Mouse (Mus musculus) liver, embryonic 11.5 days (tissue): ENCODE results near the gene Glis2. TPM values are rescaled to one million over a fixed set of nuclear protein-coding genes. Genes with fewer than 3 reads are reported as not detected.
A peak's percentile ranks its signal among the peaks of the same experiment; 100 is the strongest.

Experiments
- ATAC-seq: fragments of 200-750 bp; cut with Nextera tagmentation; replicated peaks from 2 replicates; pipeline ENCODE4 v1.8.0; 2017; ENCODE audit warnings: moderate number of reproducible peaks, mild to moderate bottlenecking, moderate TSS enrichment, moderate library complexity; ENCODE audit not compliant: low FRiP score
- DNase-seq: peaks from one replicate; pipeline ENCODE4 v3.0.0-alpha.2; 2017; ENCODE audit warnings: low spot score
- H3K27ac ChIP-seq: fragments of 300-500 bp; sonication (generic); 2 replicates; pipeline ENCODE4 v1.5.1; 2014; ENCODE audit warnings: mild to moderate bottlenecking, low read depth, low read length, control low read depth
- H3K27me3 ChIP-seq: fragments of 300-500 bp; sonication (generic); replicated peaks from 2 replicates; pipeline ENCODE4 v1.6.1; 2014; ENCODE audit warnings: low read length, mixed read lengths; ENCODE audit not compliant: control insufficient read depth, insufficient read depth
- H3K36me3 ChIP-seq: fragments of 300-500 bp; sonication (generic); 2 replicates; pipeline ENCODE4 v1.6.1; 2014; ENCODE audit warnings: mild to moderate bottlenecking, low read length, moderate library complexity, mixed read lengths; ENCODE audit not compliant: control insufficient read depth, insufficient read depth
- H3K4me1 ChIP-seq: fragments of 300-500 bp; sonication (generic); replicated peaks from 2 replicates; pipeline ENCODE4 v1.6.1; 2014; ENCODE audit warnings: low read length, mixed read lengths; ENCODE audit not compliant: control insufficient read depth, insufficient read depth
- H3K4me2 ChIP-seq: fragments of 300-500 bp; sonication (generic); 2 replicates; pipeline ENCODE4 v1.6.1; 2014; ENCODE audit warnings: mild to moderate bottlenecking, control low read depth, moderate library complexity
- H3K4me3 ChIP-seq: fragments of 300-500 bp; sonication (generic); 2 replicates; pipeline ENCODE4 v1.5.1; 2014; ENCODE audit warnings: low read depth, low read length, control low read depth
- H3K9ac ChIP-seq: fragments of 300-500 bp; sonication (generic); 2 replicates; pipeline ENCODE4 v1.6.1; 2014; ENCODE audit warnings: low read depth, low read length, control low read depth
- H3K9me3 ChIP-seq: fragments of 300-500 bp; sonication (generic); 2 replicates; pipeline ENCODE4 v1.6.1; 2016; ENCODE audit warnings: low read length, inconsistent platforms, mixed read lengths; ENCODE audit not compliant: control insufficient read depth
- WGBS: fragments of 180-500 bp; shearing (Covaris S2); extraction: QIAGEN DNeasy Blood & Tissue Kit; methylation state at CpG from one replicate; pipeline ENCODE4 v1.1.7; 2014; 5-methylcytosine and 5-hydroxymethylcytosine counted together
- polyA plus RNA-seq: library from polyadenylated mRNA; unstranded; fragments of >200 nt; fragmentation: Nextera tagmentation; extraction: Ambion mirVana; gene quantifications from 2 replicates; pipeline ENCODE4 v1.2.1, GENCODE M21; 2014

The Glis2 gene
- polyA plus RNA-seq, 1 experiment from 2014 or later, result 10.8 TPM

GRCm38 (mm10) chr16:4586531-4587123, 7.9 kb upstream of the Glis2 start:
- under 1% methylated on average over 42 of the region's 43 CpGs for WGBS
- no peaks in the 10 kb centered on the region for H3K27me3 ChIP-seq

GRCm38 (mm10) chr16:4587516-4588210, 6.8 kb upstream of the Glis2 start:
- peaks cover 6% of the 10 kb centered on the region; the same call in 1 of the 2 replicates for H3K36me3 ChIP-seq
- peaks cover 30% of the 10 kb centered on the region for H3K4me1 ChIP-seq
- 74% methylated on average over 5 of the region's 5 CpGs for WGBS
- peak overlapping the region; percentile 81; the same call in 1 of the 2 replicates for H3K27ac ChIP-seq
- peak overlapping the region; percentile 75 for H3K9ac ChIP-seq
- H3K9me3 ChIP-seq, result no peaks in the 10 kb centered on the region
- no peak for ATAC-seq
- DNase-seq, result no peak
- no peaks in the 10 kb centered on the region for H3K27me3 ChIP-seq
- H3K4me3 ChIP-seq, result no peak overlapping the region
- peak overlapping the region; percentile 68; the same call in 1 of the 2 replicates for H3K4me2 ChIP-seq

More at GRCm38 (mm10) chr16:4586531-4587123, 7.9 kb upstream of the Glis2 start:
- H3K27ac ChIP-seq, result peak overlapping the region; percentile 81
- no peaks in the 10 kb centered on the region for H3K9me3 ChIP-seq
- peak overlapping the region; percentile 39 for H3K4me3 ChIP-seq
- peaks cover 6% of the 10 kb centered on the region; the same call in 1 of the 2 replicates for H3K36me3 ChIP-seq
- H3K4me1 ChIP-seq, result peaks cover 30% of the 10 kb centered on the region
- peak overlapping the region; percentile 68 for H3K4me2 ChIP-seq
- peak; percentile 92 for DNase-seq
- H3K9ac ChIP-seq, result peak overlapping the region; percentile 75
- peak; percentile 99 for ATAC-seq

GRCm38 (mm10) chr16:4590236-4590635, 4.3 kb upstream of the Glis2 start:
- WGBS, result 91% methylated on average over 9 of the region's 9 CpGs
- no peak overlapping the region for H3K4me2 ChIP-seq
- ATAC-seq (no peak), DNase-seq (no peak)
- peaks cover 6% of the 10 kb centered on the region; the same call in 1 of the 2 replicates for H3K36me3 ChIP-seq
- no peaks in the 10 kb centered on the region for H3K9me3 ChIP-seq
- H3K27ac ChIP-seq, result no peak overlapping the region
- no peak overlapping the region for H3K4me3 ChIP-seq
- H3K27me3 ChIP-seq, result peaks cover 24% of the 10 kb centered on the region
- peaks cover 31% of the 10 kb centered on the region for H3K4me1 ChIP-seq
- no peak overlapping the region for H3K9ac ChIP-seq

GRCm38 (mm10) chr16:4592909-4593875, 1.3 kb upstream of the Glis2 start:
- H3K27ac ChIP-seq, result peak overlapping the region; percentile 68
- H3K4me2 ChIP-seq, result peak overlapping the region; percentile 82
- peak overlapping the region; percentile 75 for H3K4me3 ChIP-seq
- H3K9ac ChIP-seq, result peak overlapping the region; percentile 81
- peaks cover 33% of the 10 kb centered on the region for H3K27me3 ChIP-seq
- ATAC-seq, result no peak
- WGBS, result 21% methylated on average over 32 of the region's 32 CpGs
- H3K36me3 ChIP-seq, result peaks cover 6% of the 10 kb centered on the region; the same call in 1 of the 2 replicates
- peak; percentile 54 for DNase-seq
- H3K9me3 ChIP-seq, result no peaks in the 10 kb centered on the region
- H3K4me1 ChIP-seq, result peaks cover 31% of the 10 kb centered on the region

GRCm38 (mm10) chr16:4594814-4595526, 457 bp downstream of the Glis2 start:
- peak overlapping the region; percentile 82 for H3K4me2 ChIP-seq
- H3K27me3 ChIP-seq, result peaks cover 33% of the 10 kb centered on the region
- ATAC-seq, result no peak
- DNase-seq, result no peak
- WGBS, result under 1% methylated on average over 43 of the region's 52 CpGs
- H3K36me3 ChIP-seq, result peaks cover 6% of the 10 kb centered on the region; the same call in 1 of the 2 replicates
- H3K4me3 ChIP-seq, result peak overlapping the region; percentile 75
- H3K9ac ChIP-seq, result peak overlapping the region; percentile 81
- H3K9me3 ChIP-seq, result no peaks in the 10 kb centered on the region
- H3K27ac ChIP-seq, result peak overlapping the region; percentile 74; the same call in 1 of the 2 replicates
- H3K4me1 ChIP-seq, result peaks cover 43% of the 10 kb centered on the region

- H3K36me3 ChIP-seq, result peaks cover 4% of the 10 kb centered on the region; the same call in 1 of the 2 replicates
- H3K9ac ChIP-seq, result peak overlapping the region; percentile 81
- WGBS, result 32% methylated on average over 5 of the region's 5 CpGs
- ATAC-seq (no peak), DNase-seq (no peak)
- H3K9me3 ChIP-seq, result no peaks in the 10 kb centered on the region
- peak overlapping the region; percentile 82 for H3K4me2 ChIP-seq
- H3K27me3 ChIP-seq, result peaks cover 33% of the 10 kb centered on the region
- peaks cover 48% of the 10 kb centered on the region for H3K4me1 ChIP-seq
- H3K27ac ChIP-seq, result peak overlapping the region; percentile 52; the same call in 1 of the 2 replicates
- peak overlapping the region; percentile 75 for H3K4me3 ChIP-seq
Measured at GRCm38 (mm10) chr16:4595527-4595963, 1.0 kb downstream of the Glis2 start.

- Histone ChIP-seq H3K4me1 (peaks cover 54% of the 10 kb centered on the region), H3K27me3 (peaks cover 33% of the 10 kb centered on the region), H3K9me3 (no peaks in the 10 kb centered on the region), H3K4me3 (peak overlapping the region; percentile 75), H3K36me3 (no peaks in the 10 kb centered on the region), H3K4me2 (peak overlapping the region; percentile 82), H3K9ac (peak overlapping the region; percentile 81), H3K27ac (peak overlapping the region; percentile 52; the same call in 1 of the 2 replicates)
- 0 out of 2 replicates have a peak, but pooled peaks have one; percentile 9 for ATAC-seq
- no peak for DNase-seq
- 35% methylated on average over 3 of the region's 3 CpGs for WGBS
Measured at GRCm38 (mm10) chr16:4596141-4596728, 1.7 kb downstream of the Glis2 start.
